Mouse (Mus musculus) CD4-positive, CD25-positive, alpha-beta regulatory T cell (primary cell): Measurements from ENCODE around the gene Csnka2ip. TPM values are rescaled to one million over a fixed set of nuclear protein-coding genes. Genes with fewer than 3 reads are reported as not detected.

Experiments
- polyA plus RNA-seq: library from polyadenylated mRNA; unstranded; fragments of 100-300 nt; shearing (Covaris generic); gene quantifications from one replicate; pipeline ENCODE4 v1.2.1, GENCODE M21; 2017

Gene Csnka2ip
- not detected for polyA plus RNA-seq

DNA sequence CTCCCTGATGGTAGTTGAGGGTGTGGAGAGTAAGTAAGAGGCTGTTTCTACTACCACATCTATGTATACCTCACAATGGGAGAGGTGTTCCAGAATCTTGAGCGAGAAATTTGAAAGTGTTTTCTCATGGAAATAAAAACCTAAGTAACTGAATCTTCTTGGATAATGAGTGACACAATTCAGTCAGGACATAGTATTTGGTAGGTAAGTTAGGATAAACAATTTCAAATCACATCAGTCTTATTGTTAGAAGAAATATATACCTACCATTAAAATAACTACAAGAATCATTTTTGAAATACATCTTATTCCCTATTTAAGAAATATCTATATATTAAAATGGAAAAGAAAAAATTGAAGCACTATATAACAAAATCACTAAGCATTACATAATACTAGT is at the start of gene Csnka2ip:
TSS of gene Csnka2ip (minus strand) at position 101 of the 400 bp plus-strand sequence.

Other genes with a start within 250 kb of the Csnka2ip start
- 39.0 TPM for gene 4930453N24Rik, start 168.8 kb upstream of the Csnka2ip start, polyA plus RNA-seq
- gene Zfp654, start 249.2 kb upstream of the Csnka2ip start, polyA plus RNA-seq: 25.5 TPM
- 90.6 TPM for gene Cggbp1, start 249.6 kb upstream of the Csnka2ip start, polyA plus RNA-seq